Mouse (Mus musculus) right cerebral cortex, adult 2 months (tissue): ENCODE measurements around the gene Atxn2l.

ENCODE experiments used
- DNase-seq, 2 experiments: peaks; one replicate each; pipeline ENCODE4 v3.0.0; 2021 to 2022; ENCODE audit warnings: low spot score in 2 of 2

Atxn2l gene

GRCm38 (mm10) chr7:126503273-126503878, at the start of gene Atxn2l:
Gene Atxn2l (minus strand): TSS chr7:126503437.
- peak; percentile 98 to 99 for DNase-seq

- no peak for DNase-seq
Observed at GRCm38 (mm10) chr7:126545631-126546030, 42.4 kb upstream of the Atxn2l start.

GRCm38 (mm10) chr7:126541661-126542060, 38.4 kb upstream of the Atxn2l start:
- no peak for DNase-seq

GRCm38 (mm10) chr7:126537820-126538585, 34.8 kb upstream of the Atxn2l start:
- DNase-seq, result peak in 1 of 2 experiments; percentile 9

- DNase-seq, result no peak
Observed at GRCm38 (mm10) chr7:126536466-126536865, 33.2 kb upstream of the Atxn2l start.

GRCm38 (mm10) chr7:126535766-126536165, 32.5 kb upstream of the Atxn2l start:
- DNase-seq, result no peak

- DNase-seq, result no peak
Observed at GRCm38 (mm10) chr7:126533434-126533833, 30.2 kb upstream of the Atxn2l start.

- DNase-seq, result peak; percentile 35 to 52
Observed at GRCm38 (mm10) chr7:126528166-126528577, 24.9 kb upstream of the Atxn2l start.

- DNase-seq, result no peak
Observed at GRCm38 (mm10) chr7:126523316-126523715, 20.1 kb upstream of the Atxn2l start.

- peak in 1 of 2 experiments; percentile 10 for DNase-seq
Observed at GRCm38 (mm10) chr7:126519513-126519912, 16.3 kb upstream of the Atxn2l start.

- no peak for DNase-seq
Observed at GRCm38 (mm10) chr7:126518261-126518941, 15.2 kb upstream of the Atxn2l start.

- no peak for DNase-seq
Observed at GRCm38 (mm10) chr7:126511287-126511686, 8.1 kb upstream of the Atxn2l start.

- DNase-seq, result no peak
Observed at GRCm38 (mm10) chr7:126507126-126507778, 4.0 kb upstream of the Atxn2l start.

GRCm38 (mm10) chr7:126504913-126505312, 1.7 kb upstream of the Atxn2l start:
- no peak for DNase-seq

GRCm38 (mm10) chr7:126502751-126503150, 486 bp downstream of the Atxn2l start:
- DNase-seq, result no peak

- DNase-seq, result peak; percentile 94 to 96
Observed at GRCm38 (mm10) chr7:126502023-126502741, 1.1 kb downstream of the Atxn2l start.

- no peak for DNase-seq
Observed at GRCm38 (mm10) chr7:126501684-126502022, 1.6 kb downstream of the Atxn2l start.

GRCm38 (mm10) chr7:126499416-126499815, 3.8 kb downstream of the Atxn2l start:
- DNase-seq, result no peak

- DNase-seq, result no peak
Observed at GRCm38 (mm10) chr7:126497966-126498365, 5.3 kb downstream of the Atxn2l start.

- no peak for DNase-seq
Observed at GRCm38 (mm10) chr7:126496475-126496874, 6.8 kb downstream of the Atxn2l start.

GRCm38 (mm10) chr7:126494120-126494519, 9.1 kb downstream of the Atxn2l start:
- no peak for DNase-seq

- DNase-seq, result no peak
Observed at GRCm38 (mm10) chr7:126491973-126492372, 11.3 kb downstream of the Atxn2l start.
